Mouse (Mus musculus) gastrocnemius, postnatal 14 days (tissue): ENCODE measurements around the gene Evpl. TPM values are rescaled to one million over a fixed set of nuclear protein-coding genes. Genes with fewer than 3 reads are reported as not detected.

ENCODE experiments used
- DNase-seq: peaks from one replicate; pipeline ENCODE4 v3.0.0; 2021; ENCODE audit warnings: mixed read lengths
- intact Hi-C: fragments of 180-260 bp; cut with DNase I; formaldehyde crosslinking; loops from one replicate; pipeline ENCODE4 v1.15.1; 2025; ENCODE audit warnings: low total_unique reads
- total RNA-seq, 2 experiments: library from RNA; stranded (reverse); gene quantifications; 2 replicates each; pipeline ENCODE4 v1.2.3; 2021

Evpl gene
- total RNA-seq, 2 experiments from 2014 or later, result 0.09 to 0.14 TPM

- no peak for DNase-seq
- intact Hi-C loops, result no loop called here
Observed at GRCm38 (mm10) chr11:116194619-116195018, 43.3 kb downstream of the Evpl start.

GRCm38 (mm10) chr11:116187226-116187930 is 50.5 kb downstream of the Evpl start:
- intact Hi-C loops, result no loop called here
- no peak for DNase-seq

GRCm38 (mm10) chr11:116186360-116186759 is 51.5 kb downstream of the Evpl start:
- DNase-seq, result no peak
- intact Hi-C loops, result no loop called here

DNA sequence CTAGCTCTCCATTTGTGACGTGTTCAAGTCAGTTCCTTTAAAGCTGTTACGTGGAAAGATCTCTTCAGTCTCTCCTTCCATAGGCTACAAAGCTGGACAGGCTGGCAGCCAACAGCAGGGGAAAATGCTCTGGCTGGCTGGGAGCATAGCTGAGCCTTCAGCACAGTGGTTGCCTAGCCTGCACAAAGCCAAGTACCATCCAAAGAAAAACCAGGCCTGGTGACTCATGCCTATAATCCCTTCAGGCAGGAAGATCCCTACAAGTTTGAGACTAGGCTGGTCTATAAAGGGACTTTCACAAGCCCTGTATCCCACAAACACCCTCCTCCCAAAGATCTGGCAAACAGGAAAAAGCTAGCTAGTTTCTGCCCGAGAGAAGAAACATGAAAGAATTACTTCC is 52.0 kb downstream of the Evpl start:
- DNase-seq, result no peak
- intact Hi-C loops, result no loop called here

DNA sequence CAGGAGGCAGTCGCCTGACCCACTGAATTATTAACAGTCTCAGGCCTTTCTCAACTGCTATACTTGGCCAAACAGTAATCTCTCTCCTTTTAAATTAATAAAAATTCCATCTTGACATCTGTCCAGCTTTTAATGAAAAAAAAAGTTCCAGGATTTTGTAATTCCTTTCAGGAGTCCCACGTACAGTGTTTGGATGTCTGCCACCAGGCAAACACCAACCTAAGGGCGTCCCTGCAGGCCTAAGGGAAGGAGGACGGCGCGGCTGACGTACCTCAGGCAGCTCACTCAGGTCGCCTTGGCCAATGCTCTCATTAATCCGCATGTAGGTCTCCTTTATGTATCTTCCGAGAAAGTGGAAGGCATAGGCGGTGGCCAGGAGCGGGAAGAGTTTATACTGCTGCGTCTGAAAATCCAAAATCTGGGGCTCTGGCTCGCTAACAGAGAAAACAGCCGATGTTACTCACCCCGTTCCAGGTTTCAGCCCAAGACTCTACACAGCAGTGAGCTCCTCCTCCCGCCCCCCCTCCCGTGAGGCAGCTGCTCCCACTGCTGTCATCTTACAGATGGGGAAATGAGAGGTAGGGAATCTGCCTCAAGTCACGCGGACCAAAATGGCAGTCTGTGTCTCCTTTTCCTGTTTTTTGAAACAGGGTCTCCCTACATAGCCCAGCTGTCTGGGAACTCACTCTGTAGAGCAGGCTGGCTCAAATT is 59.3 kb downstream of the Evpl start:
- intact Hi-C loops, result no loop called here
- no peak for DNase-seq

DNA sequence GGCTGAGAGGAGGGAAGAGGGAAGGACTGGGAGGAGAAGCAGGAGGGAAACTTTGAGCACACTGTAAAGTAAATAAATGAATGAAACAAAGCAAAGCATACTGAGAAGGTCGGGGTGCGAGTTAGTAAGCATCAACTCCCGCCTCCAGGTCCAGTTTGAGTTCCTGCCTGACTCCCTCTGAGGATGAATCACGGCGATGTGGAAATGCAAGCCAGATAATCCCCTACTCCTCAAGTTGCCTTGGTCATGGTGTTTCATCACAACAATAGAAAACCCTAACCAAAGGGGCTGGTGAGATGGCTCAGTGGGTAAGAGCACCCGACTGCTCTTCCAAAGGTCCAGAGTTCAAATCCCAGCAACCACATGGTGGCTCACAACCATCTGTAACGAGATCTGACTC is 61.9 kb downstream of the Evpl start:
- no peak for DNase-seq
- intact Hi-C loops, result no loop called here

- intact Hi-C loops, result no loop called here
- no peak for DNase-seq
Observed at GRCm38 (mm10) chr11:116174775-116175448, 63.0 kb downstream of the Evpl start.

DNA sequence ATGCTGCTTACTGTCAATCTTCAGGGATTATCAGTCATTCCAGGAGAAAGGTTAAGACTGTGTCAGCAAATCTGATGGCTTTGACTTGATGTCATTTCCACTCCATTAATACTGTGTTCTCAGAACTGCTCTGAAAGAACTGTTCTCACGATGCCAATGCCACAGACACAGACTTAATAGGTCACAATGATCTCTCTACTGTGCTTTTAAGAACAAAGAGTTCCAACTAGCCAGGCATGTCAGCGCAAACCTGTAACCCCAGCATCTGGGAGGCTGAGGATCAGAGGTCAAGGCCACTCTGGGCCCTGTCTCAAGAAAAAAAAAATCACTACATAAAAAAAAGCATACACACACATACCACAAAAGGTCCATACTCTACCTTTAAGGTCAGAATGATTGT is 65.9 kb downstream of the Evpl start:
- no peak for DNase-seq
- intact Hi-C loops, result no loop called here

Other genes starting within 250 kb of the Evpl start
- 10 to 100 TPM in 1 of 2 experiments, 1 to 10 TPM in 1; 7.2 to 11.3 TPM for gene Galk1, start 225.4 kb downstream of the Evpl start, total RNA-seq
- gene H3f3b, start 210.1 kb downstream of the Evpl start, total RNA-seq, result 100 to 1,000 TPM; 132 to 170 TPM
- gene Unk, start 207.8 kb downstream of the Evpl start, total RNA-seq, result 1 to 10 TPM; 7.3 to 7.7 TPM
- gene Unc13d, start 160.1 kb downstream of the Evpl start, total RNA-seq, result under 1 TPM; 0.31 to 0.33 TPM
- gene Wbp2, start 151.1 kb downstream of the Evpl start, total RNA-seq, result 10 to 100 TPM; 61.6 to 65.3 TPM
- gene Trim47, start 110.9 kb downstream of the Evpl start, total RNA-seq, result 10 to 100 TPM; 21.2 to 21.3 TPM
- 1 to 10 TPM; 3.3 to 3.5 TPM for gene Trim65, start 106.9 kb downstream of the Evpl start, total RNA-seq
- gene Mrpl38, start 99.2 kb downstream of the Evpl start, total RNA-seq, result 10 to 100 TPM; 41.8 to 49.5 TPM
- 10 to 100 TPM in 1 of 2 experiments, 1 to 10 TPM in 1; 9.1 to 11.6 TPM for gene Fbf1, start 69.9 kb downstream of the Evpl start, total RNA-seq
- gene Ten1, start 39.2 kb downstream of the Evpl start, total RNA-seq, result 10 to 100 TPM; 26.9 to 31.6 TPM
- 10 to 100 TPM; 43.3 to 49.3 TPM for gene Acox1, start 39.0 kb downstream of the Evpl start, total RNA-seq
- gene Srp68, start 36.1 kb upstream of the Evpl start, total RNA-seq, result 10 to 100 TPM; 68.5 to 69.5 TPM
- under 1 TPM; 0.38 to 0.41 TPM for gene Galr2, start 42.9 kb upstream of the Evpl start, total RNA-seq
- gene Exoc7, start 69.2 kb upstream of the Evpl start, total RNA-seq, result 10 to 100 TPM; 61.9 to 62.3 TPM
- under 1 TPM; 0.22 to 0.27 TPM for gene Foxj1, start 97.3 kb upstream of the Evpl start, total RNA-seq
- gene Rnf157, start 175.0 kb upstream of the Evpl start, total RNA-seq, result 10 to 100 TPM; 38.3 to 48.7 TPM
- gene Ubald2, start 196.0 kb upstream of the Evpl start, total RNA-seq, result 10 to 100 TPM; 42.6 to 58.9 TPM
- not detected for gene Qrich2, start 228.2 kb upstream of the Evpl start, total RNA-seq